ENCODE assay signal across 8 mouse cellular contexts in the genomic region with DNA sequence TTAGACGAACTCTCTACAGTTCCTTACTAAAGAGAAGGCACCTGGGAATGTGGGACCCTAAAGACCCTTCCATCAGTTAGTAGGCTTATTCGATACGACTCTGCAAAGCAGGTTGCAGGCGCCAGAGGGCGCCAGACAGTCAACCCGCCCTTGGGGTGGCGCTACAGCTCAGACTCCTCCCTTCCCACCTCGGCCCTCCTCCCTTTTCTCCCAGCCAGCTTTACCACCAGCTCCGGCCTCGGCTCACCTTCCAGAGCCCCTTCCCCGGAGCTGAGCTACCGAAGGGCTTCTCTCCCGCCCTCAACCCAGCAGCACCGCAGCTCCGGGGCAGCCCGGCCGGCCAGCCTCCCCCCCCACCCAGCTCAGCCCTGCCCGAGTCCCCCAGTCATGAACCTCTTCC. TPM values are rescaled to one million over a fixed set of nuclear protein-coding genes. Genes with fewer than 3 reads are reported as not detected.
A peak's percentile ranks its signal among the peaks of the same experiment; 100 is the strongest.
DNase-seq lines count a peak whose midpoint lies in the region; ATAC-seq lines count a peak whose summit lies in the region.

TSS of gene Kdelr1 (plus strand) at position 149 of the 400 bp plus-strand sequence.

- H3K27me3 ChIP-seq in hindbrain, embryonic 12.5 days, result peaks cover 42% of the 10 kb centered on the region

- under 1% methylated on average over 18 of the region's 18 CpGs for WGBS in hindbrain, embryonic 12.5 days

- peak within 1 kb of the TSS; percentile 76 for H3K4me3 ChIP-seq in hindbrain, embryonic 12.5 days

- peaks cover 25% of the 10 kb centered on the region for H3K36me3 ChIP-seq in hindbrain, embryonic 12.5 days

- H3K4me1 ChIP-seq in hindbrain, embryonic 12.5 days, result peaks cover 54% of the 10 kb centered on the region

- DNase-seq in Muller cell, postnatal 12 days (ENCODE audit: inconsistent ontology term), result peak; percentile 86
- peak; percentile 88 for DNase-seq in cerebellum, adult 9-11 months
- DNase-seq in frontal cortex, postnatal 10 days (ENCODE audit: low spot score in 2 of 2), result peak; percentile 79 to 89
- peak; percentile 89 to 93 for DNase-seq in layer of hippocampus, postnatal 14 days (ENCODE audit: low spot score in 2 of 2)
- peak; percentile 92 for DNase-seq in lung, postnatal 14 days
- peak; percentile 75 for DNase-seq in retina, adult 2 months (ENCODE audit: low read depth, low spot score)
- peak; percentile 90 for DNase-seq in thymus, postnatal 36 days

- peak within 1 kb of the TSS; percentile 96 for H3K9ac ChIP-seq in hindbrain, embryonic 12.5 days

- peak within 1 kb of the TSS; percentile 86 for H3K27ac ChIP-seq in hindbrain, embryonic 12.5 days

- ATAC-seq in hindbrain, embryonic 12.5 days (ENCODE audit: low FRiP score), result peak; percentile 65

- no peaks in the 10 kb centered on the region for H3K9me3 ChIP-seq in hindbrain, embryonic 12.5 days (replicated peaks)

- H3K4me2 ChIP-seq in hindbrain, embryonic 12.5 days (replicated peaks), result peak within 1 kb of the TSS; percentile 80

RNA-seq across cellular contexts. Expression of gene Kdelr1, which starts in this region (rescaled TPM):
- polyA plus RNA-seq in hindbrain, embryonic 12.5 days (2016; fragmentation: Nextera tagmentation; extraction: Ambion mirVana), result 43.5 and 45.6 TPM in 2 replicates
- 10 to 100 TPM; 87.5 to 91.6 TPM for total RNA-seq in layer of hippocampus, postnatal 14 days (2021)

Comparison
In these comparisons a context has a peak if more than half of its experiments do, and no peak if none do; other contexts are left out.
1. Peak in every context shown above with its lines: DNase-seq, ATAC-seq, H3K4me3 ChIP-seq and H3K27ac ChIP-seq.